Mouse (Mus musculus) embryonic facial prominence, embryonic 12.5 days (tissue): ENCODE results near the gene Tlcd1. TPM values are rescaled to one million over a fixed set of nuclear protein-coding genes. Genes with fewer than 3 reads are reported as not detected.

Experiments used
- ATAC-seq: fragments of 200-750 bp; cut with Nextera tagmentation; 2 replicates; pipeline ENCODE4 v1.8.0; 2017; ENCODE audit not compliant: insufficient number of reproducible peaks, insufficient read depth, low FRiP score, low TSS enrichment
- H3K27ac ChIP-seq: fragments of 300-500 bp; sonication (generic); 2 replicates; pipeline ENCODE4 v1.5.1; 2016; ENCODE audit warnings: mild to moderate bottlenecking
- H3K27me3 ChIP-seq: fragments of 300-500 bp; sonication (generic); 2 replicates; pipeline ENCODE4 v1.6.1; 2016; ENCODE audit warnings: mild to moderate bottlenecking, moderate library complexity
- H3K36me3 ChIP-seq: fragments of 300-500 bp; sonication (generic); 2 replicates; pipeline ENCODE4 v1.6.1; 2016; ENCODE audit warnings: mild to moderate bottlenecking
- H3K4me1 ChIP-seq: fragments of 300-500 bp; sonication (generic); 2 replicates; pipeline ENCODE4 v1.6.1; 2016
- H3K4me2 ChIP-seq: fragments of 300-500 bp; sonication (generic); replicated peaks from 2 replicates; pipeline ENCODE4 v1.6.1; 2016; ENCODE audit warnings: mild to moderate bottlenecking, moderate library complexity
- H3K4me3 ChIP-seq: fragments of 300-500 bp; sonication (generic); 2 replicates; pipeline ENCODE4 v1.5.1; 2016; ENCODE audit warnings: mild to moderate bottlenecking
- H3K9ac ChIP-seq: fragments of 300-500 bp; sonication (generic); 2 replicates; pipeline ENCODE4 v1.6.1; 2016; ENCODE audit warnings: mild to moderate bottlenecking, moderate library complexity
- H3K9me3 ChIP-seq: fragments of 300-500 bp; sonication (generic); 2 replicates; pipeline ENCODE4 v1.6.1; 2016; ENCODE audit warnings: mild to moderate bottlenecking, moderate library complexity
- WGBS: fragments of 180-500 bp; shearing (Covaris S2); methylation state at CpG from one replicate; pipeline ENCODE4 v1.1.7; 2016; 5-methylcytosine and 5-hydroxymethylcytosine counted together
- polyA plus RNA-seq: library from polyadenylated mRNA; unstranded; fragments of >200 nt; fragmentation: Nextera tagmentation; extraction: Ambion mirVana; gene quantifications from 2 replicates; pipeline ENCODE4 v1.2.1, GENCODE M21; 2016

The Tlcd1 gene
- polyA plus RNA-seq, 1 experiment from 2014 or later = 14.2 TPM

DNA sequence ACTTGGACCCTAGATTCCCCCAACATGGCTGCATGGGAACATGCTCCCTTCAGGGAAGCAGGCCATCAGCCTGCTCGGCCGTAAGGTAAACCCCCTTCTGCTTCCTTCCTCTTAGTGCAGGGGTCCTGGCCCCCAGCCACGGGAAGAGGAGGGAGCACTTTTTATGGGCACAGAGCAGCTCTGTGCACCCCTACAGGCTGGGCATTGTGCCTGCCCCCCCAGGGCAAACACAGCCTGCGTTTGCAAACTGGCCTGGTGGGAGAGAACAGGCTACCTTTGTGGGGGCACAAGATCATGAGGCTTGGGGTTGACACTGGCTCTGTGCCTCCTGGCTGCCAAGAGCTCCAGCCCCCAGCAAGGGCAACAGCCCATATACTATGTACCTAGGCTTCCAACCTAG lies 14.5 kb upstream of the Tlcd1 start:
- Histone ChIP-seq H3K4me2 (peak overlapping the region; percentile 76), H3K4me3 (peak overlapping the region; percentile 99; the same call in 1 of the 2 replicates), H3K36me3 (peaks cover 56% of the 10 kb centered on the region), H3K9ac (peak overlapping the region; percentile 99; the same call in 1 of the 2 replicates), H3K9me3 (no peaks in the 10 kb centered on the region), H3K27ac (peak overlapping the region; percentile 100; the same call in 1 of the 2 replicates), H3K27me3 (no peaks in the 10 kb centered on the region), H3K4me1 (peaks cover 33% of the 10 kb centered on the region)
- no peak for ATAC-seq
- 43% methylated on average over 4 of the region's 4 CpGs for WGBS

GRCm38 (mm10) chr11:78162504-78162903 lies 14.0 kb upstream of the Tlcd1 start:
- Histone ChIP-seq H3K4me1 (peaks cover 33% of the 10 kb centered on the region), H3K27me3 (no peaks in the 10 kb centered on the region), H3K4me2 (peak overlapping the region; percentile 76), H3K9me3 (no peaks in the 10 kb centered on the region), H3K36me3 (peaks cover 53% of the 10 kb centered on the region), H3K9ac (peak overlapping the region; percentile 99), H3K4me3 (peak overlapping the region; percentile 99), H3K27ac (peak overlapping the region; percentile 100)
- ATAC-seq = no peak
- WGBS = 53% methylated on average over 6 of the region's 6 CpGs

GRCm38 (mm10) chr11:78163045-78163444 lies 13.5 kb upstream of the Tlcd1 start:
- peak overlapping the region; percentile 99 for H3K4me3 ChIP-seq
- no peaks in the 10 kb centered on the region for H3K9me3 ChIP-seq
- no peaks in the 10 kb centered on the region for H3K27me3 ChIP-seq
- H3K4me1 ChIP-seq = peaks cover 33% of the 10 kb centered on the region
- H3K27ac ChIP-seq = peak overlapping the region; percentile 100
- WGBS = 37% methylated on average over 2 of the region's 2 CpGs
- H3K4me2 ChIP-seq = peak overlapping the region; percentile 76
- H3K36me3 ChIP-seq = peaks cover 47% of the 10 kb centered on the region
- H3K9ac ChIP-seq = peak overlapping the region; percentile 99
- no peak for ATAC-seq

GRCm38 (mm10) chr11:78163681-78164603 lies 12.6 kb upstream of the Tlcd1 start:
- peak overlapping the region; percentile 99 for H3K9ac ChIP-seq
- peak overlapping the region; percentile 76 for H3K4me2 ChIP-seq
- WGBS = 0% methylated on average over 22 of the region's 22 CpGs
- no peaks in the 10 kb centered on the region for H3K9me3 ChIP-seq
- peak overlapping the region; percentile 99 for H3K4me3 ChIP-seq
- H3K4me1 ChIP-seq = peaks cover 33% of the 10 kb centered on the region
- H3K27ac ChIP-seq = peak overlapping the region; percentile 100
- no peaks in the 10 kb centered on the region for H3K27me3 ChIP-seq
- peak; percentile 65 for ATAC-seq
- peaks cover 38% of the 10 kb centered on the region for H3K36me3 ChIP-seq

DNA sequence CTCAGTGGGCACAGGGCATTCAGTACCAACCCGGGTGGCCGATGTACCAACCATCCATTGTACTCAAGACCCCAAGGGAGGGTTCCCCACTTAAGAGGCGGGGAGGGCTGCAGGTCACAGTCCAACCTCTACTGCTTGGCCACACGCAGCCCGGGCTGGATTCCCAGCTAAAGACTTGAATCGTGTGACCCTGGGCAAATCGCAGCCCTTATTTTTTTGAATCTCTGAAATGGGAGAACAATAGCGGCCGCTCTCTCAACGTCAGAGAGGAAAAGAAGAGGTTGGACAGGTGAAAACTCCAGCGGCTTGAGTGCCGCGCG lies 11.9 kb upstream of the Tlcd1 start:
- WGBS = under 1% methylated on average over 14 of the region's 14 CpGs
- Histone ChIP-seq H3K4me3 (peak overlapping the region; percentile 99), H3K4me1 (peaks cover 29% of the 10 kb centered on the region)

DNA sequence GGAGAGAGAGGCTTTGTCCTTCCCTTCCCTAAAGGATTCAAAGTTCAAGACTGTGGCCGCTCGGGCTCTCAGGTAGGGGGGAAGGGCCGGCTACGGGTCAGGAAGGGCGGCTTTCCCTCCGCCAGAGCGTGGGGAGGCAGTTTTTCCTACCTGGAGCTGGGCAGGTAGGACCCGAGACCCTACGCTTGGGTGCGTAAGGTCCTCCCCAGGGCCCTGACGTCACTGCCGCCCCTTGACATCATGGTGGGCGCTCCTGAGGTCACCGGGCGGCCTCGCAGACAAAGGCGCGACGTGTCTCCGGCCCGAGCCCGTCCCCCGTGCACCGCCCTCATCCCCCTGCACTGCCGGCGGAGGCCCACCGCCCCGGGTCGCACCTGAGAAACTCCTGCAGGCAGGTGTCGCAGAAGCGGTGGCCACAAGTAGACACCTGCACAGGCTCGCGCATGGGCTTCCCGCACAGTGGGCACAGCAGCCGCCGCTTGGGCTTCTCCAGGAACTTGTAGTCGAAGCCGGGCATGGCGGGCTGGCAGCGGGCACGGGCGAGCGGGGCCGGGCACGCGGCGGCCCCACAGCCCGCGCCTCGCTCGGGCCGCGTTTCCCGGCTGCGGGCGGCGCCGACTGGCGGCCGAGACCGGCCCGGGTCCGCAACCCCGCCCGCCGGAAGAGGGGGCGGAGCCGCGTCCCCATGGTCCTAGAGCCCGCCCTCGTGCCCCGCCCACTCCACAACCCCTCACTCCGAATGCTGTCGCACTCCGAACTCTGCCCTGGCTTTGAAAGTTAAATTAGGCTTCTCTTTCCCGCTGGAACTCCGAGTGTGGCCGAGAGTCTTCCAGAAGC lies 11.4 kb upstream of the Tlcd1 start, which contains the start of gene Traf4:
Traf4 (minus strand) TSS at position 666 of the 837 bp plus-strand sequence.
- peak; percentile 56 for ATAC-seq
- Histone ChIP-seq H3K4me1 (peaks cover 28% of the 10 kb centered on the region), H3K27ac (peak within 1 kb of the TSS; percentile 100), H3K4me3 (peak within 1 kb of the TSS; percentile 99), H3K27me3 (no peaks in the 10 kb centered on the region), H3K9ac (peak within 1 kb of the TSS; percentile 99), H3K9me3 (no peaks in the 10 kb centered on the region), H3K36me3 (peaks cover 28% of the 10 kb centered on the region), H3K4me2 (peak within 1 kb of the TSS; percentile 76)
- WGBS = 1% methylated on average over 61 of the region's 78 CpGs

More for the DNA sequence above, 11.9 kb upstream of the Tlcd1 start:
- H3K9me3 ChIP-seq = no peaks in the 10 kb centered on the region
- peak overlapping the region; percentile 99 for H3K9ac ChIP-seq
- peak overlapping the region; percentile 76 for H3K4me2 ChIP-seq
- H3K36me3 ChIP-seq = peaks cover 33% of the 10 kb centered on the region
- H3K27me3 ChIP-seq = no peaks in the 10 kb centered on the region
- no peak for ATAC-seq
- peak overlapping the region; percentile 100 for H3K27ac ChIP-seq

GRCm38 (mm10) chr11:78165761-78166109 lies 10.8 kb upstream of the Tlcd1 start:
- H3K36me3 ChIP-seq = peaks cover 22% of the 10 kb centered on the region
- ATAC-seq = 0 out of 2 replicates have a peak, but pooled peaks have one; percentile 5
- H3K4me2 ChIP-seq = peak overlapping the region; percentile 76
- H3K27ac ChIP-seq = peak overlapping the region; percentile 100
- H3K4me3 ChIP-seq = peak overlapping the region; percentile 99
- H3K4me1 ChIP-seq = peaks cover 28% of the 10 kb centered on the region
- H3K9me3 ChIP-seq = no peaks in the 10 kb centered on the region
- no peaks in the 10 kb centered on the region for H3K27me3 ChIP-seq
- peak overlapping the region; percentile 99; the same call in 1 of the 2 replicates for H3K9ac ChIP-seq
- WGBS = 3% methylated on average over 16 of the region's 16 CpGs

DNA sequence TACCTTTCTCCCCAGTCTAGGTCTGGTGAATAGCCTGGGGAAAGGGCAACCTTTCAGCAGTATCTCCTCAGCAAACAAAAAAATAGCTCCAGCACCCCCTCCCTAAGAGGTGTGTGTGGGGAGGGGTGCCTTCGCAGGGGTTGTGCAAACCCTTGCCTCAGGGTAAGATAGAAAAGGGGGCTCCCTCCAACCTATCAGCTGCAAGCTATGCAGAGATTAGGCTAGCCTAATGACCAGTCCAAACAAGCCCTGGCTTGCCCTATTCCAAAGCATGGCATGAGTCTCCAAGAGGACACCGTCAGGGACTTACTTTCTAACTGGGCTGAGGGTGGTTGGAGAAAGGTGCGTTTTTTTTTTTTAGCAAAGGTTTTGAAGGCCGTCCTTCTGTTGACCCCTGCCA lies 10.3 kb upstream of the Tlcd1 start:
- Histone ChIP-seq H3K27me3 (no peaks in the 10 kb centered on the region), H3K27ac (peak overlapping the region; percentile 100), H3K4me1 (peaks cover 28% of the 10 kb centered on the region), H3K4me2 (peak overlapping the region; percentile 76), H3K36me3 (peaks cover 20% of the 10 kb centered on the region), H3K9me3 (no peaks in the 10 kb centered on the region), H3K9ac (no peak overlapping the region), H3K4me3 (peak overlapping the region; percentile 99)
- WGBS = 33% methylated on average over 4 of the region's 4 CpGs
- no peak for ATAC-seq

GRCm38 (mm10) chr11:78166640-78167039 lies 9.9 kb upstream of the Tlcd1 start:
- Histone ChIP-seq H3K9ac (no peak overlapping the region), H3K36me3 (peaks cover 17% of the 10 kb centered on the region), H3K9me3 (no peaks in the 10 kb centered on the region), H3K4me3 (no peak overlapping the region), H3K27me3 (no peaks in the 10 kb centered on the region), H3K4me2 (no peak overlapping the region), H3K27ac (no peak overlapping the region), H3K4me1 (peaks cover 28% of the 10 kb centered on the region)
- no peak for ATAC-seq
- 57% methylated on average over 6 of the region's 6 CpGs for WGBS

DNA sequence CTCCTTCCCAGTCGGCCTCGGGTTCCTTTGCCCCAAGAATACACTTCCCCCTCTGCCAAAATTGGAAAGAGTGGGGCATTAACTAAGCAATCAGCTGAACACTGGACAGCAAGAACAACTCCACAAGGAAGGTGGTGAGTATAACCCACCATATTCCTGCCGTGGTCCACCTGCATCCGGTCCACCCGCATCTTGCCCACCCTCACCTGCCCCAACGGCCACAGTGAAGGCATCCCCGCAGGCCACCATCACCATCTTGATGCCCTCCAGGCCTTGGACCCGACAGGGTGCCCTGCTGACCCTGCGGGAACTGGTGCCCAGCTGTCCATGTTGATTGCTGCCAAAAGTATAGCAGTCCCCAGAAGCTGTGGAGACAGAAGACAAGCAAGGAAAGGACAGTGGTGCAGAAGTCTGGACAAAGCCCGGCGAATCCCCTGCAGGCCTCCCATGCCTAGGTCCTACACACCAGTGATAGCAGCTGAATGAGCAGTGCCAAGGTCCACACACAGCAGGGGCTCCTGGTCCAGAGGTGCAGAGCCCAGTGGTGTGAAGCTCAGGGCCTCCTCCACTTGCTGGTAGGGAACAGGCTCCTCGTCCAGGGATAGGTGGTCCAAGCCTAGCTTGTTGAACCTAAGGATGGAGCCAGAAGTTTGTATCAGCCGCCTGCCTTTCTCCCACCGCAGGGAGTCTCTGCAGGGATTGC lies 9.1 kb upstream of the Tlcd1 start:
- no peaks in the 10 kb centered on the region for H3K9me3 ChIP-seq
- no peak overlapping the region for H3K4me3 ChIP-seq
- H3K27ac ChIP-seq = no peak overlapping the region
- WGBS = 80% methylated on average over 14 of the region's 14 CpGs
- H3K4me2 ChIP-seq = no peak overlapping the region
- H3K27me3 ChIP-seq = no peaks in the 10 kb centered on the region
- H3K36me3 ChIP-seq = peaks cover 17% of the 10 kb centered on the region
- ATAC-seq = no peak
- no peak overlapping the region; the same call in 1 of the 2 replicates for H3K9ac ChIP-seq
- H3K4me1 ChIP-seq = peaks cover 23% of the 10 kb centered on the region
